Mouse (Mus musculus) bone marrow, adult 2 months (tissue): Measurements from ENCODE around the gene Ttc19.

Experiments
- CTCF ChIP-seq: fragments of 200-500 bp; IDR thresholded peaks from 2 replicates; pipeline ENCODE4 v1.5.1; 2011; ENCODE audit warnings: low read length, control low read depth; ENCODE audit not compliant: control insufficient read depth, insufficient read depth
- POLR2A ChIP-seq: fragments of 200-500 bp; IDR thresholded peaks from 2 replicates; pipeline ENCODE4 v1.6.1; 2011; ENCODE audit warnings: low read depth, mild to moderate bottlenecking, control low read depth, low read length, borderline replicate concordance; ENCODE audit not compliant: control insufficient read depth

DNA sequence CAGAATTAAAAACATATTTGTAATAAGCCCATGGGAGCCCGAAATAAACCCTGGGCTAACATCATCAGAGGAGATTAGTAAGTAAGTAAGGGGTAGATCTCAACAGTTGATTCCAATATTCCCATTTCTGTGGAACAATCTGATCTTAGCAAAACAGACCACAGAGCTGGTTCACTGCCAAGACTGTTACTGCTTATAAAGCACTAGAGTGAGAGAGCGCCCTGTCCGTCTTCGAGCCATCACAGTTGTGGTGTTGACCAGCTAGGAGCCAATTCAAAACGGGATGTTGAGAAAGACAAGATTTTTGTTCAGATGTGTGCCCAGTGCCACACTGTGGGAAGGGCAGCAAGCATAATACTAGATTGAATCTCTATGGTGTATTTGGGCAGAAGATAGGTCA is 49.9 kb downstream of the Ttc19 start:
- TF ChIP-seq CTCF, result no peak
- no peak for TF ChIP-seq POLR2A
